Mouse (Mus musculus): ENCODE results near the gene Trim45. TPM values are rescaled to one million over a fixed set of nuclear protein-coding genes. Genes with fewer than 3 reads are reported as not detected.

The Trim45 gene
- polyA plus RNA-seq, 1 experiment from 2014 or later = 8.2 TPM

- no peak for ATAC-seq (ENCODE audit: low FRiP score, low read depth)
- H3K27me3 ChIP-seq = no peaks in the 10 kb centered on the region
- H3K4me1 ChIP-seq (replicated peaks) = no peaks in the 10 kb centered on the region
- no peak overlapping the region for H3K9ac ChIP-seq
- 96% methylated on average over 6 of the region's 6 CpGs for WGBS
- peaks cover 21% of the 10 kb centered on the region for H3K36me3 ChIP-seq
- no peak overlapping the region for H3K4me2 ChIP-seq
- no peak overlapping the region for H3K4me3 ChIP-seq
- no peaks in the 10 kb centered on the region for H3K9me3 ChIP-seq
- no peak overlapping the region for H3K27ac ChIP-seq (replicated peaks)
Measured at GRCm38 (mm10) chr3:100935521-100935920, 13.5 kb downstream of the Trim45 start.

DNA sequence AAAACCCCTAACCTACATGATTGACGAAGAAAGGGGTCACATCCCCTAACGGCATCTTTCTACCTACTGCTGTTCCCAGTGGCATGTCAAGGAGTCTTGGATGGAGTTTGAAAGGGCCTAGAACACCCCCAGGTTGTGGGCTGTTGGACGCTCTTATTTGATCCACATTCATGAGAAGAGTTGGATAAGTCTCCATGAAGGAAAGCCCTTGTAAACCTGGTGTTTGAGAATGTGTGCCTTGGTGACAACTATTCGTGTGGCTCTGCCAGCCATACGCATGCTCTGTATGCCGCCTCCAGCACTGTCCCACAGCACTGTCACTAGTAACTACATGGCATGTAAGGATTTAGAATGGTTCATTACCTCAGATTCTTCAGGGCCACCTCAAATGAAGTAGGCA, 14.2 kb downstream of the Trim45 start:
- Histone ChIP-seq H3K36me3 (peaks cover 19% of the 10 kb centered on the region), H3K9ac (no peak overlapping the region), H3K27me3 (no peaks in the 10 kb centered on the region), H3K4me1 (replicated peaks) (no peaks in the 10 kb centered on the region), H3K4me2 (no peak overlapping the region), H3K9me3 (no peaks in the 10 kb centered on the region), H3K4me3 (no peak overlapping the region), H3K27ac (replicated peaks) (no peak overlapping the region)
- no peak for ATAC-seq (ENCODE audit: low FRiP score, low read depth)
- WGBS = 96% methylated on average over 6 of the region's 6 CpGs

- WGBS = 91% methylated on average over 4 of the region's 4 CpGs
- H3K36me3 ChIP-seq = peaks cover 5% of the 10 kb centered on the region; the same call in 1 of the 2 replicates
Measured at GRCm38 (mm10) chr3:100938211-100938610, 16.2 kb downstream of the Trim45 start.

GRCm38 (mm10) chr3:100940496-100941037, 18.6 kb downstream of the Trim45 start:
- H3K36me3 ChIP-seq = no peaks in the 10 kb centered on the region

More at GRCm38 (mm10) chr3:100938211-100938610, 16.2 kb downstream of the Trim45 start:
- H3K4me3 ChIP-seq = no peak overlapping the region
- H3K4me2 ChIP-seq = no peak overlapping the region
- 0 out of 2 replicates have a peak, but pooled peaks have one; percentile 8 for ATAC-seq (ENCODE audit: low FRiP score, low read depth)
- no peaks in the 10 kb centered on the region for H3K4me1 ChIP-seq (replicated peaks)
- no peak overlapping the region for H3K27ac ChIP-seq (replicated peaks)
- H3K9ac ChIP-seq = no peak overlapping the region
- H3K27me3 ChIP-seq = no peaks in the 10 kb centered on the region
- H3K9me3 ChIP-seq = no peaks in the 10 kb centered on the region

GRCm38 (mm10) chr3:100947286-100947685, 25.3 kb downstream of the Trim45 start:
- Histone ChIP-seq H3K27me3 (no peaks in the 10 kb centered on the region), H3K9ac (no peak overlapping the region), H3K36me3 (no peaks in the 10 kb centered on the region), H3K9me3 (no peaks in the 10 kb centered on the region), H3K4me2 (no peak overlapping the region), H3K27ac (replicated peaks) (no peak overlapping the region), H3K4me1 (replicated peaks) (no peaks in the 10 kb centered on the region), H3K4me3 (no peak overlapping the region)
- WGBS = 94% methylated on average over 8 of the region's 8 CpGs
- no peak for ATAC-seq (ENCODE audit: low FRiP score, low read depth)

More at GRCm38 (mm10) chr3:100940496-100941037, 18.6 kb downstream of the Trim45 start:
- WGBS = 94% methylated on average over 4 of the region's 4 CpGs
- Histone ChIP-seq H3K27me3 (no peaks in the 10 kb centered on the region), H3K4me1 (replicated peaks) (no peaks in the 10 kb centered on the region), H3K9me3 (no peaks in the 10 kb centered on the region), H3K9ac (no peak overlapping the region), H3K4me2 (no peak overlapping the region), H3K4me3 (no peak overlapping the region), H3K27ac (replicated peaks) (no peak overlapping the region)
- no peak for ATAC-seq (ENCODE audit: low FRiP score, low read depth)

- Histone ChIP-seq H3K9ac (no peak overlapping the region), H3K4me1 (replicated peaks) (no peaks in the 10 kb centered on the region), H3K27ac (replicated peaks) (no peak overlapping the region), H3K4me2 (no peak overlapping the region), H3K27me3 (no peaks in the 10 kb centered on the region), H3K36me3 (peaks cover 3% of the 10 kb centered on the region; the same call in 1 of the 2 replicates), H3K4me3 (no peak overlapping the region), H3K9me3 (no peaks in the 10 kb centered on the region)
- 93% methylated on average over 4 of the region's 4 CpGs for WGBS
- ATAC-seq (ENCODE audit: low FRiP score, low read depth) = no peak
Measured at GRCm38 (mm10) chr3:100951531-100951930, 29.5 kb downstream of the Trim45 start.

DNA sequence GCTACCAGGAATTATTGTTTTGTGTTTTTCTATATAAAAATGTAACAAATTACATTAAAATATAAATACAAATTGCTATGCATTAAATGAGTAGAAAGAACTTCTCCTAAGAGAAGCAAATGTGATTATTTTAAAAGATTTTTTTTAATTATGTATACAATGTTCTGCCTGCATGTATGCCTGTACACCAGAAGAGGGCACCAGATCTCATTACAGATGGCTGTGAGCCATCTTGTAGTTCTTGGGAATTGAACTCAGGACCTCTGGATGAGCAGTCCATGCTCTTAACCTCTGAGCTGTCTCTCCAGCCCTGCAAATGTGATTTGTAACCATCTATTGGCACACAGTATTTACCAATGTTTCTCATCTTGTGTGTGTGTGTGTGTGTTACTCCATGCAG, 32.6 kb downstream of the Trim45 start:
- H3K27me3 ChIP-seq = no peaks in the 10 kb centered on the region
- H3K4me1 ChIP-seq (replicated peaks) = no peaks in the 10 kb centered on the region
- H3K4me2 ChIP-seq = no peak overlapping the region
- peaks cover 3% of the 10 kb centered on the region; the same call in 1 of the 2 replicates for H3K36me3 ChIP-seq
- no peak overlapping the region for H3K4me3 ChIP-seq
- H3K9me3 ChIP-seq = no peaks in the 10 kb centered on the region
- no peak overlapping the region for H3K27ac ChIP-seq (replicated peaks)
- ATAC-seq (ENCODE audit: low FRiP score, low read depth) = no peak
- H3K9ac ChIP-seq = no peak overlapping the region

- H3K36me3 ChIP-seq = no peaks in the 10 kb centered on the region
- ATAC-seq (ENCODE audit: low FRiP score, low read depth) = no peak
- H3K4me3 ChIP-seq = no peak overlapping the region
- H3K4me1 ChIP-seq (replicated peaks) = no peaks in the 10 kb centered on the region
- WGBS = 79% methylated on average over 5 of the region's 5 CpGs
- H3K27me3 ChIP-seq = no peaks in the 10 kb centered on the region
- H3K4me2 ChIP-seq = no peak overlapping the region
- H3K9ac ChIP-seq = no peak overlapping the region
- H3K27ac ChIP-seq (replicated peaks) = no peak overlapping the region
- H3K9me3 ChIP-seq = no peaks in the 10 kb centered on the region
Measured at GRCm38 (mm10) chr3:100961007-100961406, 39.0 kb downstream of the Trim45 start.

DNA sequence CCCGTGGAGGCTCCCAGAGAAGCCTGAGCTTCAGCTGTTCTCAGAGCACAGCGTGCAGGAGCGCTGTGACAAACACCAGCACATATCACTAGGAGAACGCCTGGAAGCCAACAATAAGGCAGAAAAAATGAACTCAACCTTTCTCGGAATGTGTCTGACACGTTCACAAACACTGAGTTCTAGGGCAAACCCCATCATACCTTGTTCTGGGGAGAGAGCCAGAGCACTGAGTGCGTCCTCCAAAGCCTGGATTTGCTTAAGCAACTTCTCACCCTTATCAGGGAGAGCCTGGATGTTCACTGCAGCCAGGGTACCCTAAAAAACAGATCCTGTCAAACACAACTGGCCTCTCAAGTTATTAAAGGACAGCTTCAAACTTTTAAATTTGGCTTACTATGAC, 39.5 kb downstream of the Trim45 start:
- no peak for ATAC-seq (ENCODE audit: low FRiP score, low read depth)
- Histone ChIP-seq H3K27me3 (no peaks in the 10 kb centered on the region), H3K4me1 (replicated peaks) (no peaks in the 10 kb centered on the region), H3K9me3 (no peaks in the 10 kb centered on the region), H3K36me3 (no peaks in the 10 kb centered on the region), H3K4me3 (no peak overlapping the region), H3K27ac (replicated peaks) (no peak overlapping the region), H3K9ac (no peak overlapping the region), H3K4me2 (no peak overlapping the region)
- 91% methylated on average over 7 of the region's 7 CpGs for WGBS

DNA sequence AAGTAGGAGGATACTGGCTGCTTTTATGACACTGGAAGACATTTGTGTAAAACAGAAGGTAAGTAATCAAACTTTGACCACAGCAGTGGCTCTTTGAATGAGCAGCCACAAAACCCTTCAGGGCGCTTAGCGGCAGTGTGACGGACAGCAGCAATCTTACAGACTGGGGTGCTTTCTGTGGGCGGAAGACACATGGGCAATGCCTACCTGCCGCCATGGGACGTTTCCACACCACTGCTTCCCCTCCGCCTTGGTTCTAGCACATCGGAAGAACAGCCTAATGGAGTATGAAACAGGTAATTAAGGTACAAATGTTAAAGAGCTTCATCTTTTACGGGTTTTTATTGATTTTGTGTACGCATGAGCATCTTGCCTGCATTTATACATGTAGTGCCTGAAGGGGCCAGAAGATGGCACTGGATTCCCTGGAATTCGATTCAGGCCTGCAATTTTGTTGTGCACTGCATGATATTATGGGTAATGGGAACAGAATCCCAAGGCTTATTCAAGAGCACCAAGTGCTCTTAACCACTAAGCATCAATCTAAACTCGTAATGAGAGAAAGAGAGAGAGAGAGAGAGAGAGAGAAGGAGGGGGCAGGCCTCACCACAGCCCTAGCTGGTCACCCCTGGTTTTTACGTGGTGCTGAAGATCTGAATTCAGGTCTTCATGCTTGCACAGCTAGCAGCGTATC, 42.0 kb downstream of the Trim45 start:
- Histone ChIP-seq H3K36me3 (no peaks in the 10 kb centered on the region), H3K4me2 (no peak overlapping the region), H3K27ac (replicated peaks) (no peak overlapping the region), H3K4me3 (no peak overlapping the region), H3K27me3 (no peaks in the 10 kb centered on the region), H3K4me1 (replicated peaks) (peaks cover 3% of the 10 kb centered on the region), H3K9me3 (no peaks in the 10 kb centered on the region), H3K9ac (no peak overlapping the region)
- WGBS = 73% methylated on average over 14 of the region's 14 CpGs
- ATAC-seq (ENCODE audit: low FRiP score, low read depth) = peak; percentile 59; the same call in 1 of the 2 replicates

DNA sequence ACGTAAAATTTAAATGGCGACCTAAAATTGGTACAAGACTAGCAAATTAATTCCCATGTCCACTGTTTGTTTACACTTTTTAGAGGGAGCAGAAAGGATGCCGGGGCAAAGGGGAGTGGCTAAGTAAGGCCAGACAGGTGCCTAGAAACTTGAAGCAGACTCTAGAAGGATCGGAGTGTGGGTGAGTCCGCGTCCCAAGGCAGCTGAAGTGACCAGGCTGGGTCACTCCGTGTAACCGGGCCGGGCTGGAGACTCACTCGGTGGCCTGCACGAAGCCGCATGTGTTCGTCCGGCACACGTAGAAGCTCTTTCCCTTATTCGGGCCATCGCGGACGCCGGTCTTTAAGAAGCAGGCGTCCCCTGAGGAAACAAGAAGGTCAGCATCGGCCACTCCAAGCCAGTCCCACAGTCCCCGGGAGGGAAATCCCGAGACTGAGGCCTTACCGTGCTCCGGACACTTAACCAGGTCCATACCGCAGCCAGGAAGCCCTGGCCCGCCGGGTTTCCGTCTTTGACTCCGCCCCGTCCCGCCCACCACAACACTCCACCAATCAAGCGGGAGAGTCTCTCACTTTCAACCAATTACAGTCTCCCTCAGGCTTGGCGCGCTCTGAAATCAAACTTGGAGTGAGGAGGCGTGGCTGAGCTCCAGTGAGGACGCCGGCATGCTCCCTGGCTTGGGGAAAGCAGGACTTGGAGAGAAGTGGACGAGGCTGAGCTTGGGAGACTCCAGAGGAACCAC, 47.3 kb downstream of the Trim45 start, which contains the start of gene Ttf2:
Gene Ttf2, minus strand, starts transcription at position 488 of the 742 bp plus-strand sequence.
- Histone ChIP-seq H3K27me3 (no peaks in the 10 kb centered on the region), H3K9me3 (no peaks in the 10 kb centered on the region), H3K9ac (peak within 1 kb of the TSS; percentile 47), H3K4me1 (replicated peaks) (peaks cover 9% of the 10 kb centered on the region), H3K4me2 (peak within 1 kb of the TSS; percentile 71), H3K4me3 (peak within 1 kb of the TSS; percentile 56), H3K27ac (replicated peaks) (no peak within 1 kb of the TSS), H3K36me3 (no peaks in the 10 kb centered on the region)
- WGBS = under 1% methylated on average over 40 of the region's 40 CpGs
- peak; percentile 98 for ATAC-seq (ENCODE audit: low FRiP score, low read depth)

GRCm38 (mm10) chr3:100973906-100974305, 51.9 kb downstream of the Trim45 start:
- no peak overlapping the region for H3K4me3 ChIP-seq
- H3K9me3 ChIP-seq = no peaks in the 10 kb centered on the region
- H3K27me3 ChIP-seq = no peaks in the 10 kb centered on the region
- no peaks in the 10 kb centered on the region for H3K36me3 ChIP-seq
- peaks cover 7% of the 10 kb centered on the region for H3K4me1 ChIP-seq (replicated peaks)
- WGBS = 2% methylated on average over 1 of the region's 1 CpGs
- H3K9ac ChIP-seq = no peak overlapping the region
- no peak for ATAC-seq (ENCODE audit: low FRiP score, low read depth)
- H3K27ac ChIP-seq (replicated peaks) = no peak overlapping the region
- no peak overlapping the region for H3K4me2 ChIP-seq
